Mouse (Mus musculus) testis, postnatal 10 days (tissue): ENCODE data around the gene Klk1b21.
"Not testable (repeated sequence)": the region's sequence is repeated elsewhere in the genome, so short reads cannot be mapped to it uniquely, and the experiment has no call there.

Experiments used
- DNase-seq: peaks from one replicate; pipeline ENCODE4 v3.0.0; 2021; ENCODE audit warnings: low spot score

Klk1b21 gene

DNA sequence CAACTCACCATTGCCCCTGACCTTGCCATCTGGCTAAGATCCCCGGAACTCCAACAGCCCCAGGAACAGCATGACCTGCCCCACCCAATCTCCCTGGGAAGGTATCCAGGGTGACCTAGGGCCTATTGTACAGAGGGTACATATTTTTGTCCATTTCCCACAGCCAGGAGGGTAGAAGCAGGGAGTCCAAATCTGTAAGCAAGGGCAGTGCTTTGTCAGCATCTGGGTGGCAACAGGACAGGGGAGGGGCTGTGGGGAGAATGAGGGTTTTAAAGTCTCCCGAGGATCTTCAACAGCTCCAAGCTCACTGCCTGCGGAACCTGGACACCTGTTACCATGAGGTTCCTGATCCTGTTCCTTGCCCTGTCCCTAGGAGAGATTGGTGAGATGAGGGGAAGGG, at the start of gene Klk1b21:
Gene Klk1b21, plus strand, starts transcription at position 301 of the 400 bp plus-strand sequence.
- DNase-seq = not testable (repeated sequence)

DNA sequence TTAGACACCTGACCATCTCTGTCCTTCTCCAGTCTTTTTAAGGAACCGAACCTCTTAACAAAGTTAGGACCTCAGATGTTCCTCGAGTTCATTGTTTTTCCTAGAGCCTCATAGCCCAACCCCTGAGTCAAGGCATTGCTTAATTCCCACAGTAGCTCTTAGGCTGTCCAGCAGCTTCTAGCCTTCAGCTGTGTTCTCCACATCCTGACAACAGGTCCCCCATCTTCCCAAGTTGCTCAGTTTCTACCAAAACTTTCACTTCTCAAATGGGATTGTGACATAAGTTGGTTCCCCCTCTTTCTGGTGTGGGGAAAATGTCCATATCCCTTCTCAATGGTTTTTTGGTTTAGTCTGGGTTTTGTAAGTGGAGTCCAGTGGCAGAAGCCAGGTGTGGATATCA, 30.0 kb upstream of the Klk1b21 start:
- no peak for DNase-seq

DNA sequence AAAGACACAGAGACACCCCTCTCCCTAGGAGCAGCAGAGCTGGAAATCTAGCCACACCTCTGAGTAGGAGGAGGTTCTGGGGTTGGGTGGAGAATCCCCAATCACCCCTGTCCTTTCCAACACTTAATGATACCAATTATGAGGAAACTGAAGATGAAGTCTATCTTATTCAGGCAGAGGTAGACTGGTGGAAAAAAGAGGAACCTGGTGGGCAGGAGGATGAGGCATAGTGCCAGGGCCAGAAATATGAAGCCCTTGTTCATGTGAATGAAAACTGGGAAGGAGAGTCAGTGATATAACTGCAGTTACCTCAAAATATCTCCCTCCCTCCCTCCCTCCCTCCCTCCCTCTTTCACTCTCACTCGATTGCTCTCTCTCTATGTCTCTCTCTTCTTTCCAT, 24.4 kb upstream of the Klk1b21 start:
- DNase-seq = no peak

DNA sequence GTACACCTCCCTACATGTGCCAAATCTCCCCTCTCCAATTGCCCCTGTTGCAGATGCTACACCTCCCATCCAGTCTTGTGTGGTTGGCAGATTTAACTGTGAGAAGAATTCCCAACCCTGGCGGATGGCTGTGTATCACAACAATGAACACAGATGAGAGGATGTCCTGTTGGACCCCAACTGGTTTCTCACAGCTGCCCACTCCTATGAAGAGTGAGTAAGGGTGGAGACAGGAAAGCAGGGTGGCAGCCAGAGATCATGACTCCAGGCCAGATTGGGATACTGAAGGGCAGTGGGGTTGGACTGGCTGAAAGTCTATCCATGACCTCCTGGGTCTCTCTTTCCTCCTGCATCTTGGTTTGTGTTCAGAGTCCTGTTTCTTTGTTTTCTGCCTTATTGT, 6.0 kb upstream of the Klk1b21 start:
- no peak for DNase-seq

DNA sequence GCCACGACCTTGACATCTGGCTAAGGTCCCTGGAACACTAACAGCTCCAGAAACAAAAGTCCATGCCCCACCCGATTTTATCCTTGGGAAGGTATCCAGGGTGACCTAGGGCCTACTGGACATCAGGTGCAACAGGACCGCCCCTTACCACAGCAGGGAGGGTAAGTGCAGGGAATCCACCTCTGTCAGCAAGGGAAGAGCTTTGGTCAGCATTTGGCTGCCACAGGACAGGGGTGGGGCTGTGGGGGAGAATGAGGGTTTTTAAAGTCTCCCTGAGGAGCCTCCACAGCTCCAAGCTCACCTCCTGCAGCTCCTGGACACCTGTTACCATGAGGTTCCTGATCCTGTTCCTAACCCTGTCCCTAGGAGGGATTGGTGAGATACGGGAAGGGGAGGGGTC, 10.2 kb downstream of the Klk1b21 start, which contains the start of gene Klk1b22:
Gene Klk1b22, plus strand, starts transcription at position 301 of the 400 bp plus-strand sequence.
- DNase-seq = no peak

DNA sequence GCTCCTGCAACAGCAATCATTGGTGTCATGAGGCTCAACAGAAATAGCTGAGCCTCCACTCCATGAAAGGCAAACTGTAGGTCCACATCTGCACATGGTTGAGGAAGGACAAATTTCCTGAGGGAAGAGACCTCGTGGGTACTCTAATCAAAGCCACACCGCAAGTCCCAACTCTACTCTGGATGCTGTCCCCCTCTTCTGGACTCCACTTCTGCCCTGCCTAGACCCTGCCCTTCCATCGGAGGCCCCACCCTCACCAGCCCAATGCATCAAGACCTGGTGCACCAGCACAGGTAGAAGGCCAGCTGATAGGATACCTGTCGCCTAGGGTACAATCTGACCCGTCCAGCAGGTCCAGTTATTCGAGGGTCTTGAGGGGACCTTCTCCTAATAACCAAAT, 21.3 kb downstream of the Klk1b21 start:
- no peak for DNase-seq

DNA sequence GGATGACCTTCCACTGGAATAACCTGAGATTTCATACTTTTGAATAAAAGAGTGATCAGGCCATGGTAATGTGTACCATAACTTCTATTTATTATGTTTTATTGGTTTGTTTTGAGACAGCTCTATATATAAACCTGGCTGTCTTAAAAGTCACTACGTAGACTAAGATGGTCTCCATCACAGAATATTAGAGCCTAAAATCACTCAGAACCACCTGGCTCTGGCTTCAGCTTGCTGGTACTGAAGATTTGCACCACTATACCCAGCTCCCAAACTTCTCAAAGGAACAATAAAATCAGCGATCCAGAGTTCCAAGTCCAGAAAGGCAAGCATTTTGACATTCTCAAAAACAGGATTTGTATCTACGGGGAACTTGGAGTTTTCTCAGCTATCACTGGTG, 34.3 kb downstream of the Klk1b21 start, which contains the start of gene Klk1b16:
Gene Klk1b16, plus strand, starts transcription at position 301 of the 400 bp plus-strand sequence.
- DNase-seq = no peak
